Mouse (Mus musculus) heart, adult 2 months (tissue): ENCODE results near the gene Gabrr3.

Experiments
- EP300 ChIP-seq: fragments of 200-500 bp; IDR thresholded peaks from 2 replicates; pipeline ENCODE4 v1.6.1; 2011; ENCODE audit warnings: low read depth, low read length, control low read depth; ENCODE audit not compliant: insufficient read depth
- POLR2A ChIP-seq: fragments of 200-500 bp; IDR thresholded peaks from 2 replicates; pipeline ENCODE4 v1.6.1; 2011; ENCODE audit warnings: mild to moderate bottlenecking, low read depth, low read length, control low read depth; ENCODE audit not compliant: insufficient read depth

DNA sequence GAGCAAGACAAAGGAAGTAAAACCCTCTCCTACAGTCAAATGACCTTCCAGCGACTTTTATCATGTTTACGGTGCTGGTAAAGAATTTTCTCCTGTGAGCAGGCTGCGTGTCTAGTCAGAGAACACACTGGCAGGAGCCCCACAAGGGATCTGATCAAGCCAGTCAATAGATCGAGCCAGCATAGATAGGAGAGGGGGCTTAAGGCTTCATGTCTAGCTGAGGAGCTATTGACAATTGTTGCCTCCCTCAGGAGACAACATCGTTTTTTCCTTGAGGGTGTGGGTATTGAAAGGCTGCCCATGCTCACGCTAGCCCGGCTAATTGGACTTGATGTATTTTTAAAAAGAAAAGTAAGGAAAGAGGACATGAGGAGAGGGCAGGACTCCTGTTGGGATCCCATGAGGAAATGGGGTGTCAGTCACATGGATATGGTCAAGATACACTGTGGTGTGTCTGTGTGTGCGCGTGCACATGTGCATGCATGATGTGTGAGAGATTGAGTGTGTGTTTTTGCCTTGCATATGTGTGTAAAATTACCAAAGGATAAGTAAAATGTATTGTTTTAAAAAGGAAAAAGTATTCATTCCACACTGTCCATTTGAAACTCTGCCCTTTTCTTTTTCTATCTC, 13.2 kb downstream of the Gabrr3 start:
- TF ChIP-seq POLR2A (no peak), EP300 (no peak)
